Mouse (Mus musculus): ENCODE data around the gene Mef2d. TPM values are rescaled to one million over a fixed set of nuclear protein-coding genes. Genes with fewer than 3 reads are reported as not detected.
A peak's percentile ranks its signal among the peaks of the same experiment; 100 is the strongest.

Mef2d gene
- total RNA-seq, 1 experiment from 2014 or later = 31.1 TPM

DNA sequence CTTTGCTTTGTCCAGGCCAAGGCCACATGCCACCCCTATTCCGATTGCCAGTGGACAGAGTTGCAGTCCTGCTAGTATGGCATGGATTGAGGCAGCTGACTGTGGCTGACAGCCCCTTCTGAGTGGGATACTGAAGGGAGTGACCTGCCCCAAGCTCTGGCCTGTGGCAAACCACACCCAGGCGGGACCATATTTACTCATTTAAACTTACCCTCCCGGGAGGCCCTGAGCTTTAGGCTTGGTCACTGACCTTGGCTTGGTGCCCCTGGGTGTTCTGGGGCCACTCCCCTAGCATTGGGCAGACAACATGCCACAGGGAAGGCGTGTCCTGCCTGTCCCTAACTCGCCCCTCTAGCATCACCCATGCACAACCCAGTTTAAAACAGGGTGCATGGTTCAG is 3.8 kb downstream of the Mef2d start:
- ATAC-seq (replicated peaks in 1 of 2; ENCODE audit: insufficient read depth in 1 of 2, low FRiP score in 2 of 2, low TSS enrichment in 1 of 2, low read depth in 1 of 2, poor library complexity in 2 of 2, severe bottlenecking in 2 of 2) = no peak

- no peak for ATAC-seq (replicated peaks in 1 of 2; ENCODE audit: insufficient read depth in 1 of 2, low FRiP score in 2 of 2, low TSS enrichment in 1 of 2, low read depth in 1 of 2, poor library complexity in 2 of 2, severe bottlenecking in 2 of 2)
These were observed 4.4 kb downstream of the Mef2d start for GRCm38 (mm10) chr3:88146376-88147112.

DNA sequence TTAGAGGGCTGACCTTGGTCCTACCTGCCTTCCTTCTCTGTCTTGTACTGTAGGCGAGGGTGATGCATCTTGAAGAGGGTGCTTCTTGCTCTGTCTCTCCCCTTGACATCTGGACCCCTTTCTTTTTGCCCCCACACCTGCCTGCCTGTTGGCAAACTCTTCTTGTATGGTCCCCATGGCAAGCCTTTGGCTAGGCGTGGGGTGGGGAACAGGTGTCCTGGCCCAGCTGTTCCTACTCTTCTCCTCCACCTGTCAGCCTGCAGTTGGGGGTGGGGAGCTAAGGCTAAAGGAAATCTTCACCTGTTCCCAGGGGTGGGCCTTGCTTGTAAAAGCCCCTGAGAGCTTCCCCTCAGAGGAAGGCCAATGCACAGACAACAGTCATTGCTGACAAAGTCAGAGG is 5.3 kb downstream of the Mef2d start:
- no peak for ATAC-seq (replicated peaks in 1 of 2; ENCODE audit: insufficient read depth in 1 of 2, low FRiP score in 2 of 2, low TSS enrichment in 1 of 2, low read depth in 1 of 2, poor library complexity in 2 of 2, severe bottlenecking in 2 of 2)

DNA sequence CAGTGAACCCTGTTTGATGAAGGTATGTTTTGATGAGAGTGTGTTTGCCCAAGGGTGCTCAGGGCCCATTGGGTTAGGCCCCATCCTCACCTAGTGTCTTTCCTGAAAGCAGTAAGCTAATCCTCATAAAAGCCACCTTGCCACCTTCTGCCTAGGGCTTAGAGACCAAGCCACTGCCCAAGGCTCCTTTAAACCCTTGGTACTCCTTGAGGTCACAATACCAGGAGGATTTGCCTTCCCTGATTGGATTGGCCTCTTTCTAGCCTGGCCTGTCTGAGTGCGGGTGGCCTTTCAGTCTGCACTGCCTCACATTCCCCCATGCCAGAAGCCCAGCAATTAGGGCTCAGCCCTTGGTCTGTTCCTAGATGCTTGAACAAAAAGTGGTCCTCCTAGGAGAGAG is 5.7 kb downstream of the Mef2d start:
- ATAC-seq (replicated peaks in 1 of 2; ENCODE audit: insufficient read depth in 1 of 2, low FRiP score in 2 of 2, low TSS enrichment in 1 of 2, low read depth in 1 of 2, poor library complexity in 2 of 2, severe bottlenecking in 2 of 2) = no peak

- no peak for ATAC-seq (replicated peaks in 1 of 2; ENCODE audit: insufficient read depth in 1 of 2, low FRiP score in 2 of 2, low TSS enrichment in 1 of 2, low read depth in 1 of 2, poor library complexity in 2 of 2, severe bottlenecking in 2 of 2)
These were observed 6.2 kb downstream of the Mef2d start for GRCm38 (mm10) chr3:88148354-88148753.

GRCm38 (mm10) chr3:88148776-88149509 is 6.8 kb downstream of the Mef2d start:
- ATAC-seq (replicated peaks in 1 of 2; ENCODE audit: insufficient read depth in 1 of 2, low FRiP score in 2 of 2, low TSS enrichment in 1 of 2, low read depth in 1 of 2, poor library complexity in 2 of 2, severe bottlenecking in 2 of 2) = peak in 1 of 2 experiments; percentile 26; a peak in 2 of 4 replicates

- peak; percentile 9 to 24; a peak in 1 of 4 replicates for ATAC-seq (replicated peaks in 1 of 2; ENCODE audit: insufficient read depth in 1 of 2, low FRiP score in 2 of 2, low TSS enrichment in 1 of 2, low read depth in 1 of 2, poor library complexity in 2 of 2, severe bottlenecking in 2 of 2)
These were observed 7.4 kb downstream of the Mef2d start for GRCm38 (mm10) chr3:88149510-88149974.

DNA sequence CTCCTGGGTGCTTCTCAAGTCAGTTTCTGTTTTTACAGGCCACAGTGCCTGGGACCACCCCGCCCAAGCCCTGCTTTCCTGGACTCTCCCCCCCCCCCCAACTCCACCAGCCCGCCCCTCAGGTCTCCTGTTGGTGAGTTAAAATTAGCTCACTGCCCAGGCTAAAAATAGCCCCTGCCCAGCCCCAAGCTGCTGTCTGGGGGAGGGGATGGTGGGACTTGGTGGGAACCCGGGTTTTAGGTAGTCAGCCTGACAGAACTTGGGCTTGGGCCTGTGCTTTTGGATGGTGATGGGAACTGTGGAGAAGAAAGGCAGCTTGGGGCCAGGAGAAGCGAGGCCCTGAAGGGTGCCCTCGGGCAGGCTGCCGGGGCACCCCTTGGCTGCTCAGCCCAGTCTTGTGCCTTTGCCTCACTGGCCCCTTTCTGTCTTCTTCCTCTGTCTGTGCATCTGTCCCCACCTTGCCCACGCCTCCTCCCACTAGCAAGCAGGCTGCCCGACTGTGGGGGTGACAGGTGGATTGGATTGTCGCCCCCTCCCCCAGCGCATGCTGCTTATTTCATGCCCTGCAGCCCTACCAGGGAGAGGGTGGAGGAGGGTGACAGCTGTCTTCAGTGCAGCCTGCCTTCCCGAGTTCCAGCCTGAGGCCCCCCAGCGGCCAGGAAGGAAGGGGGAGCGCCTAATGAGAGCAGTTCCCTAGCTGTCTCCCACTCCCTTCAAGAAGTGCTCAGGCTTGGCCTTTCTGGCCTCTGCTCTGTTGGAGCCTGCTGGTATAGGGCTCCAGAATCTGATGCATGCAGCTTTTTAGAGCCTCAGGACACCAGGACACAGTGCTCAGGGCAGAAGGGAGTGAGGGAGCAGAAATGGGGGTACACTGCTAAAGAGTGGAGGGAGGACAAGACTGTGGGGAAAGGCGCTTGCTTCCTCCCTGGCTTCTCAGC is 8.2 kb downstream of the Mef2d start:
- ATAC-seq (replicated peaks in 1 of 2; ENCODE audit: insufficient read depth in 1 of 2, low FRiP score in 2 of 2, low TSS enrichment in 1 of 2, low read depth in 1 of 2, poor library complexity in 2 of 2, severe bottlenecking in 2 of 2) = no peak

GRCm38 (mm10) chr3:88150999-88151364 is 8.8 kb downstream of the Mef2d start:
- 0 out of 4 replicates have a peak, but pooled peaks of 1 of the 2 experiments have one; percentile 17 for ATAC-seq (replicated peaks in 1 of 2; ENCODE audit: insufficient read depth in 1 of 2, low FRiP score in 2 of 2, low TSS enrichment in 1 of 2, low read depth in 1 of 2, poor library complexity in 2 of 2, severe bottlenecking in 2 of 2)

GRCm38 (mm10) chr3:88152056-88152455 is 9.9 kb downstream of the Mef2d start:
- ATAC-seq (replicated peaks in 1 of 2; ENCODE audit: insufficient read depth in 1 of 2, low FRiP score in 2 of 2, low TSS enrichment in 1 of 2, low read depth in 1 of 2, poor library complexity in 2 of 2, severe bottlenecking in 2 of 2) = no peak

DNA sequence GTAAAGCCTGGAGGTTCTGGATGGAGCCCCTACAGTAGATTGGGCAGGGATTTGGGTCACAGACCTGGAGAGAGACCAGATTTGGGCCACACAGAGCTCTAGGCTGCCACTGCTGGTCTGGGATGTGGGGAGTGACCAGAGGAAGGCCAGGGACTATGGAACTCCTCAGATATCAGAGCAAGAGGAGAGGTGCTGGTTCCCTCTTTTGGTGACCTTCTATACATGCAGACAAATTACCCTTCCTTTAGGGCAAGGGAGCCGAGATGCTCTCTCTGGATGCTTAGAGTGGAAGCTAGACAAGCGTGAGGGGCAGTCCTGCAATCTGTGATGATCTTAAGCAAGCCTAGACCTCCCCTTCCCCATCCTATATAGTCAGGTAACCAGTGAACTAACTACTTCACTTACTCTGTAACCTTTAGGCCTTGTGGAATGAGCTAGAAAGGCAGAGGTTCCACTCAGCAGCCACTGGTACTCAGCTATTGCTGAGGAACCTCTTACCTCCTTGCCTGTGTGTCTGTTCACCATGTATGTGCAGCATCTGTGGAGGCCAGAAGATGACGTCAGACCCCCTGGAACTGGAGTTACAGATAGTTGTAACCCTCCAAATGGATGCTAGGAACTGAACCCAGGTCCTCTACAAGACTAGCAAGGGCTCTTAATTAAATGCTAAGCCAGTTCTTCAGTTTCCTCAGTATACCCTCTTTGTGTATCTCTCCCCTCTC is 11.3 kb downstream of the Mef2d start:
- no peak for ATAC-seq (replicated peaks in 1 of 2; ENCODE audit: insufficient read depth in 1 of 2, low FRiP score in 2 of 2, low TSS enrichment in 1 of 2, low read depth in 1 of 2, poor library complexity in 2 of 2, severe bottlenecking in 2 of 2)

- ATAC-seq (replicated peaks in 1 of 2; ENCODE audit: insufficient read depth in 1 of 2, low FRiP score in 2 of 2, low TSS enrichment in 1 of 2, low read depth in 1 of 2, poor library complexity in 2 of 2, severe bottlenecking in 2 of 2) = no peak
These were observed 12.1 kb downstream of the Mef2d start for GRCm38 (mm10) chr3:88154236-88154635.

DNA sequence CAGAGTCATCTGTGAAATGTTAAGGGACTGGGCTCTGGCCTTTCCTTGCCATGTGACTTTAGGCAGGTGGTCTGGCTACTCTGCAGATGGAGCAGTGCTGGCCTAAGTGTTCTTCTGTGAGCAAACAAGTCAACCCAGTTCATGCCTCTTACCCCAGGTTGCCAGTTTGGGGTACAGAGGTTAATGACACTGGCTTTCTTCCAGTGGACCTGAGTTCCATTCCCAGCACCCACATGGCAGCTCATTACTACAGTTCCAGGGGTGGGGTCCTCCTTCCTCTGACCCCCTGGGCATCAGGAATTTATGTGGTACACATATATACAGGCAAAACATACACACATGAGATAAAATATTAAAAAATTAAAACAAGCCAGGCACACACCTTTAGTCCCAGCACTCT is 14.6 kb downstream of the Mef2d start:
- no peak for ATAC-seq (replicated peaks in 1 of 2; ENCODE audit: insufficient read depth in 1 of 2, low FRiP score in 2 of 2, low TSS enrichment in 1 of 2, low read depth in 1 of 2, poor library complexity in 2 of 2, severe bottlenecking in 2 of 2)

GRCm38 (mm10) chr3:88157771-88158597 is 15.8 kb downstream of the Mef2d start:
- ATAC-seq (replicated peaks in 1 of 2; ENCODE audit: insufficient read depth in 1 of 2, low FRiP score in 2 of 2, low TSS enrichment in 1 of 2, low read depth in 1 of 2, poor library complexity in 2 of 2, severe bottlenecking in 2 of 2) = peak; percentile 41 to 68; a peak in 3 of 4 replicates

DNA sequence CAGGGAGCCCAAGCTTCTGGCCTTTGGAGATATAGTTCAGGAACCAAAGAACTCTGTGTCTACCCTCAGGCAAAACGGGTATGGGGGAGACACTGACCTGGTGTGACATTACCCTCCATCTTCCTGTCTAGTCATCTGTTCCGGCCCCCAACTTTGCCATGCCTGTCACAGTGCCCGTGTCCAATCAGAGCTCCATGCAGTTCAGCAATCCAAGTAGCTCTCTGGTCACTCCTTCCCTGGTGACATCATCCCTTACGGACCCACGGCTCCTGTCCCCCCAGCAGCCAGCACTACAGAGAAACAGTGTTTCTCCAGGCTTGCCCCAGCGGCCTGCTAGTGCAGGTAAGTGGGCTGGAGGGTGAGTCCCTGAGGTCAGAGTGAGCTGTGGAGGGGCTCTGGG is 16.8 kb downstream of the Mef2d start:
- no peak for ATAC-seq (replicated peaks in 1 of 2; ENCODE audit: insufficient read depth in 1 of 2, low FRiP score in 2 of 2, low TSS enrichment in 1 of 2, low read depth in 1 of 2, poor library complexity in 2 of 2, severe bottlenecking in 2 of 2)

DNA sequence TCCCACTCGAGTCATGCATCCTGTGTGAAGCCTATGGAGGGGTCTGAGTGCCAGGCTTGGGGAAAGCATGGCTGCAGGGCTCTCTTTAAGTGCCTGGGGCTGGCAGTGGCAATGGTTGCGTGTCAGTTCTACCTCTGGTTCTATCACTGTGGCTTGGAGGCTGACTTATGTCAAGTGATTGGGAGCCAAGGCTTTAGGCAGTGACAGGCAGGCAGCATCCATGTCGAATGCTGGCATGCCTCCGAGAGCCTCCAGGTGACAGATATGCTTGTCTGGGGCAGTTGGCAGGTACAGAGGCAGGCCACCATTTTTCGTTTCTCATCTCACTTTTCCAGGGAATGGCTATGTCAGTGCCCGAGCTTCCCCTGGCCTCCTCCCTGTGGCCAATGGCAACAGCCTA is 18.7 kb downstream of the Mef2d start:
- ATAC-seq (replicated peaks in 1 of 2; ENCODE audit: insufficient read depth in 1 of 2, low FRiP score in 2 of 2, low TSS enrichment in 1 of 2, low read depth in 1 of 2, poor library complexity in 2 of 2, severe bottlenecking in 2 of 2) = no peak

Data from hematopoietic stem cell, adult 5-6 weeks (primary cell).